Mouse (Mus musculus) midbrain, embryonic 16.5 days (tissue): ENCODE results near the gene 1110008P14Rik. TPM values are rescaled to one million over a fixed set of nuclear protein-coding genes. Genes with fewer than 3 reads are reported as not detected.
"Not testable (repeated sequence)": the region's sequence is repeated elsewhere in the genome, so short reads cannot be mapped to it uniquely, and the experiment has no call there.

Source experiments
- ATAC-seq: fragments of 200-750 bp; cut with Nextera tagmentation; 2 replicates; pipeline ENCODE4 v1.8.0; 2017; ENCODE audit warnings: moderate TSS enrichment
- H3K27ac ChIP-seq: fragments of 300-500 bp; sonication (generic); 2 replicates; pipeline ENCODE4 v1.5.1; 2014; ENCODE audit warnings: mild to moderate bottlenecking, low read length, mixed read lengths
- H3K27me3 ChIP-seq: fragments of 300-500 bp; sonication (generic); 2 replicates; pipeline ENCODE4 v1.6.1; 2014; ENCODE audit warnings: low read depth, low read length, mixed read lengths; ENCODE audit not compliant: control insufficient read depth, insufficient read depth
- H3K36me3 ChIP-seq: fragments of 300-500 bp; sonication (generic); 2 replicates; pipeline ENCODE4 v1.6.1; 2014; ENCODE audit warnings: mild to moderate bottlenecking, low read length, moderate library complexity, mixed read lengths; ENCODE audit not compliant: control insufficient read depth, insufficient read depth
- H3K4me1 ChIP-seq: fragments of 300-500 bp; sonication (generic); 2 replicates; pipeline ENCODE4 v1.6.1; 2014; ENCODE audit warnings: mild to moderate bottlenecking, low read length, mixed read lengths; ENCODE audit not compliant: control insufficient read depth, insufficient read depth
- H3K4me2 ChIP-seq: fragments of 300-500 bp; sonication (generic); 2 replicates; pipeline ENCODE4 v1.6.1; 2014; ENCODE audit warnings: mild to moderate bottlenecking, low read length, mixed read lengths
- H3K4me3 ChIP-seq: fragments of 300-500 bp; sonication (generic); 2 replicates; pipeline ENCODE4 v1.5.1; 2014; ENCODE audit warnings: low read depth, mild to moderate bottlenecking, low read length, moderate library complexity, mixed read lengths
- H3K9ac ChIP-seq: fragments of 300-500 bp; sonication (generic); 2 replicates; pipeline ENCODE4 v1.6.1; 2014; ENCODE audit warnings: low read depth, low read length, mixed read lengths
- H3K9me3 ChIP-seq: fragments of 300-500 bp; sonication (generic); replicated peaks from 2 replicates; pipeline ENCODE4 v1.6.1; 2014; ENCODE audit warnings: mild to moderate bottlenecking, low read length, mixed read lengths; ENCODE audit not compliant: control insufficient read depth, poor library complexity, severe bottlenecking
- WGBS: fragments of 180-500 bp; shearing (Covaris S2); extraction: QIAGEN DNeasy Blood & Tissue Kit; methylation state at CpG from one replicate; pipeline ENCODE4 v1.1.7; 2014; 5-methylcytosine and 5-hydroxymethylcytosine counted together
- polyA plus RNA-seq: library from polyadenylated mRNA; unstranded; fragments of >200 nt; fragmentation: Nextera tagmentation; extraction: Ambion mirVana; gene quantifications from 2 replicates; pipeline ENCODE4 v1.2.1, GENCODE M21; 2015

Gene 1110008P14Rik
- polyA plus RNA-seq, 1 experiment from 2014 or later: 132 TPM

GRCm38 (mm10) chr2:32362817-32363340, 18.9 kb downstream of the 1110008P14Rik start:
- H3K27ac ChIP-seq: peak overlapping the region; percentile 85
- 0 out of 2 replicates have a peak, but pooled peaks cover 4% of the 10 kb centered on the region for H3K27me3 ChIP-seq
- H3K9ac ChIP-seq: peak overlapping the region; percentile 94
- H3K4me2 ChIP-seq: peak overlapping the region; percentile 92
- under 1% methylated on average over 50 of the region's 53 CpGs for WGBS
- peak overlapping the region; percentile 83 for H3K4me3 ChIP-seq
- H3K9me3 ChIP-seq: no peaks in the 10 kb centered on the region
- H3K4me1 ChIP-seq: peaks cover 20% of the 10 kb centered on the region
- peak; percentile 83 for ATAC-seq
- H3K36me3 ChIP-seq: peaks cover 16% of the 10 kb centered on the region

GRCm38 (mm10) chr2:32362274-32362673, 19.5 kb downstream of the 1110008P14Rik start:
- H3K27me3 ChIP-seq, ATAC-seq, H3K9me3 ChIP-seq: not testable (repeated sequence)
- H3K36me3 ChIP-seq: peaks cover 12% of the 10 kb centered on the region
- H3K27ac ChIP-seq: peak overlapping the region; percentile 85
- H3K4me3 ChIP-seq: peak overlapping the region; percentile 83
- peak overlapping the region; percentile 92 for H3K4me2 ChIP-seq
- peak overlapping the region; percentile 94 for H3K9ac ChIP-seq
- 45% methylated on average over 5 of the region's 5 CpGs for WGBS
- H3K4me1 ChIP-seq: peaks cover 20% of the 10 kb centered on the region

GRCm38 (mm10) chr2:32361437-32361836, 20.3 kb downstream of the 1110008P14Rik start:
- WGBS: 2% methylated on average over 24 of the region's 24 CpGs
- Histone ChIP-seq H3K27ac (no peak overlapping the region), H3K4me3 (peak overlapping the region; percentile 23), H3K27me3 (0 out of 2 replicates have a peak, but pooled peaks cover 4% of the 10 kb centered on the region), H3K4me2 (peak overlapping the region; percentile 55), H3K36me3 (peaks cover 6% of the 10 kb centered on the region; the same call in 1 of the 2 replicates), H3K9me3 (no peaks in the 10 kb centered on the region), H3K4me1 (peaks cover 20% of the 10 kb centered on the region), H3K9ac (peak overlapping the region; percentile 18)
- peak; percentile 19; the same call in 1 of the 2 replicates for ATAC-seq

GRCm38 (mm10) chr2:32360741-32361140, 21.0 kb downstream of the 1110008P14Rik start:
- Histone ChIP-seq H3K4me3 (peak overlapping the region; percentile 22), H3K9me3 (no peaks in the 10 kb centered on the region), H3K4me2 (peak overlapping the region; percentile 55), H3K27ac (no peak overlapping the region), H3K36me3 (peaks cover 4% of the 10 kb centered on the region; the same call in 1 of the 2 replicates), H3K27me3 (0 out of 2 replicates have a peak, but pooled peaks cover 4% of the 10 kb centered on the region), H3K9ac (no peak overlapping the region), H3K4me1 (peaks cover 20% of the 10 kb centered on the region)
- no peak for ATAC-seq
- WGBS: 5% methylated on average over 14 of the region's 14 CpGs

GRCm38 (mm10) chr2:32358381-32358780, 23.4 kb downstream of the 1110008P14Rik start:
- H3K9ac ChIP-seq: 0 out of 2 replicates have a peak overlapping the region, but pooled peaks have one; percentile 14
- whole genome bisulfite sequencing: 68% methylated on average over 10 of the region's 10 CpGs
- H3K4me2 ChIP-seq: no peak overlapping the region
- no peak overlapping the region for H3K4me3 ChIP-seq
- H3K9me3 ChIP-seq: no peaks in the 10 kb centered on the region
- H3K27ac ChIP-seq: no peak overlapping the region
- no peaks in the 10 kb centered on the region for H3K36me3 ChIP-seq
- 0 out of 2 replicates have a peak, but pooled peaks cover 4% of the 10 kb centered on the region for H3K27me3 ChIP-seq
- H3K4me1 ChIP-seq: peaks cover 10% of the 10 kb centered on the region
- no peak for ATAC-seq

- Histone ChIP-seq H3K9me3 (no peaks in the 10 kb centered on the region), H3K27me3 (0 out of 2 replicates have a peak, but pooled peaks cover 4% of the 10 kb centered on the region), H3K4me2 (no peak overlapping the region), H3K9ac (no peak overlapping the region), H3K4me1 (peaks cover 11% of the 10 kb centered on the region), H3K36me3 (no peaks in the 10 kb centered on the region), H3K27ac (no peak overlapping the region), H3K4me3 (no peak overlapping the region)
- WGBS: 71% methylated on average over 3 of the region's 3 CpGs
- ATAC-seq: no peak
Observed at GRCm38 (mm10) chr2:32357710-32358109, 24.0 kb downstream of the 1110008P14Rik start.

GRCm38 (mm10) chr2:32356216-32356615, 25.5 kb downstream of the 1110008P14Rik start:
- H3K27ac ChIP-seq: no peak overlapping the region
- 81% methylated on average over 10 of the region's 10 CpGs for WGBS

GRCm38 (mm10) chr2:32354336-32354895, 27.3 kb downstream of the 1110008P14Rik start:
- H3K36me3 ChIP-seq: no peaks in the 10 kb centered on the region
- no peak for ATAC-seq
- H3K4me1 ChIP-seq: peaks cover 24% of the 10 kb centered on the region
- no peaks in the 10 kb centered on the region for H3K27me3 ChIP-seq
- no peak overlapping the region for H3K4me3 ChIP-seq
- H3K4me2 ChIP-seq: no peak overlapping the region
- 92% methylated on average over 3 of the region's 3 CpGs for WGBS
- no peaks in the 10 kb centered on the region for H3K9me3 ChIP-seq
- H3K9ac ChIP-seq: no peak overlapping the region
- no peak overlapping the region for H3K27ac ChIP-seq

More at GRCm38 (mm10) chr2:32356216-32356615, 25.5 kb downstream of the 1110008P14Rik start:
- Histone ChIP-seq H3K9me3 (no peaks in the 10 kb centered on the region), H3K27me3 (no peaks in the 10 kb centered on the region), H3K4me1 (peaks cover 13% of the 10 kb centered on the region), H3K36me3 (no peaks in the 10 kb centered on the region), H3K9ac (no peak overlapping the region), H3K4me2 (no peak overlapping the region), H3K4me3 (no peak overlapping the region)
- ATAC-seq: no peak

GRCm38 (mm10) chr2:32353836-32354235, 27.9 kb downstream of the 1110008P14Rik start:
- H3K9ac ChIP-seq: peak overlapping the region; percentile 92
- peak overlapping the region; percentile 69 for H3K4me2 ChIP-seq
- H3K36me3 ChIP-seq: no peaks in the 10 kb centered on the region
- no peaks in the 10 kb centered on the region for H3K9me3 ChIP-seq
- H3K27me3 ChIP-seq: no peaks in the 10 kb centered on the region
- H3K4me3 ChIP-seq: peak overlapping the region; percentile 78; the same call in 1 of the 2 replicates
- peaks cover 24% of the 10 kb centered on the region for H3K4me1 ChIP-seq
- ATAC-seq: no peak
- 76% methylated on average over 6 of the region's 6 CpGs for WGBS
- H3K27ac ChIP-seq: no peak overlapping the region; the same call in 1 of the 2 replicates
